Mouse (Mus musculus) cerebellum, adult 9-10 months (tissue): ENCODE results near the gene Tysnd1.

Source experiments
- DNase-seq: peaks from one replicate; pipeline ENCODE4 v3.0.0; 2022

Gene Tysnd1

GRCm38 (mm10) chr10:61693563-61693962, 1.8 kb upstream of the Tysnd1 start:
- no peak for DNase-seq

GRCm38 (mm10) chr10:61695703-61696559, 617 bp downstream of the Tysnd1 start:
- DNase-seq: peak; percentile 44

GRCm38 (mm10) chr10:61696560-61696823, 1.2 kb downstream of the Tysnd1 start:
- DNase-seq: no peak

GRCm38 (mm10) chr10:61697028-61697427, 1.7 kb downstream of the Tysnd1 start:
- no peak for DNase-seq

GRCm38 (mm10) chr10:61704663-61705062, 9.3 kb downstream of the Tysnd1 start:
- no peak for DNase-seq

GRCm38 (mm10) chr10:61706412-61707375, 11.4 kb downstream of the Tysnd1 start:
- no peak for DNase-seq

- DNase-seq: no peak
Measured at GRCm38 (mm10) chr10:61713601-61714000, 18.3 kb downstream of the Tysnd1 start.

GRCm38 (mm10) chr10:61714146-61714545, 18.8 kb downstream of the Tysnd1 start:
- no peak for DNase-seq

- peak; percentile 40 for DNase-seq
Measured at GRCm38 (mm10) chr10:61714771-61715461, 19.6 kb downstream of the Tysnd1 start, which contains the start of gene Aifm2. Gene Aifm2 (plus strand): TSS chr10:61715263.

GRCm38 (mm10) chr10:61715462-61715837, 20.1 kb downstream of the Tysnd1 start:
- DNase-seq: no peak

GRCm38 (mm10) chr10:61715996-61716864, 20.9 kb downstream of the Tysnd1 start:
- no peak for DNase-seq

- DNase-seq: no peak
Measured at GRCm38 (mm10) chr10:61717406-61718296, 22.3 kb downstream of the Tysnd1 start.

- no peak for DNase-seq
Measured at GRCm38 (mm10) chr10:61720331-61720730, 25.0 kb downstream of the Tysnd1 start.

GRCm38 (mm10) chr10:61722215-61722614, 26.9 kb downstream of the Tysnd1 start:
- DNase-seq: no peak

GRCm38 (mm10) chr10:61723271-61723670, 28.0 kb downstream of the Tysnd1 start:
- DNase-seq: no peak

GRCm38 (mm10) chr10:61729181-61729580, 33.9 kb downstream of the Tysnd1 start:
- DNase-seq: no peak

GRCm38 (mm10) chr10:61730171-61730570, 34.9 kb downstream of the Tysnd1 start:
- DNase-seq: no peak

- DNase-seq: peak; percentile 31
Measured at GRCm38 (mm10) chr10:61734377-61734776, 39.1 kb downstream of the Tysnd1 start.

GRCm38 (mm10) chr10:61736671-61737078, 41.4 kb downstream of the Tysnd1 start:
- no peak for DNase-seq

- no peak for DNase-seq
Measured at GRCm38 (mm10) chr10:61737537-61737936, 42.2 kb downstream of the Tysnd1 start.

- DNase-seq: no peak
Measured at GRCm38 (mm10) chr10:61738126-61738525, 42.8 kb downstream of the Tysnd1 start.
